Mouse (Mus musculus) ES-E14 (cell line): ENCODE results near the gene Dstyk. TPM values are rescaled to one million over a fixed set of nuclear protein-coding genes. Genes with fewer than 3 reads are reported as not detected.

Experiments used
- DNase-seq: peaks from one replicate; pipeline ENCODE4 v3.0.0-alpha.2; 2013; ENCODE audit warnings: low read depth, low spot score
- H3K27ac ChIP-seq: 2 replicates; pipeline ENCODE4 v1.5.1; 2012; ENCODE audit warnings: low read depth, mild to moderate bottlenecking, low read length, moderate library complexity, mixed read lengths; ENCODE audit not compliant: poor library complexity, insufficient read depth, severe bottlenecking
- H3K36me3 ChIP-seq: 2 replicates; pipeline ENCODE4 v1.6.1; 2012; ENCODE audit warnings: mild to moderate bottlenecking, low read length, moderate library complexity, mixed read lengths; ENCODE audit not compliant: control insufficient read depth, poor library complexity, insufficient read depth, severe bottlenecking
- H3K4me1 ChIP-seq, 2 experiments: fragments of 150-350 bp in 1 of 2; sonication (generic) in 1 of 2; 2 replicates each; pipeline ENCODE4 v1.6.1; 2012; ENCODE audit warnings: low read length in 2 of 2, mild to moderate bottlenecking in 1 of 2, mixed read lengths in 1 of 2; ENCODE audit not compliant: control insufficient read depth in 2 of 2, insufficient read depth in 2 of 2, poor library complexity in 1 of 2
- H3K4me3 ChIP-seq, 2 experiments: fragments of 150-350 bp in 1 of 2; sonication (generic) in 1 of 2; 2 replicates each; pipeline ENCODE4 v1.5.1; 2012; ENCODE audit warnings: low read length in 2 of 2, low read depth in 1 of 2, mild to moderate bottlenecking in 1 of 2, mixed read lengths in 1 of 2; ENCODE audit not compliant: insufficient read depth in 1 of 2, poor library complexity in 1 of 2, severe bottlenecking in 1 of 2
- H3K9ac ChIP-seq: 2 replicates; pipeline ENCODE4 v1.6.1; 2012; ENCODE audit warnings: low read depth, mild to moderate bottlenecking, low read length, mixed read lengths; ENCODE audit not compliant: poor library complexity, insufficient read depth, severe bottlenecking
- H3K9me3 ChIP-seq: fragments of 150-350 bp; sonication (generic); 2 replicates; pipeline ENCODE4 v1.6.1; 2012; ENCODE audit warnings: low read depth, mild to moderate bottlenecking, low read length; ENCODE audit not compliant: control insufficient read depth, insufficient read depth
- CHD2 ChIP-seq: IDR thresholded peaks from 2 replicates; pipeline ENCODE4 v1.6.1; 2014; ENCODE audit warnings: mild to moderate bottlenecking, low read depth, low read length, inconsistent platforms
- HCFC1 ChIP-seq: IDR thresholded peaks from 2 replicates; pipeline ENCODE4 v1.6.1; 2012; ENCODE audit warnings: low read length, inconsistent platforms, borderline replicate concordance; ENCODE audit not compliant: insufficient read depth
- MAFK ChIP-seq: IDR thresholded peaks from 2 replicates; pipeline ENCODE4 v1.6.1; 2014; ENCODE audit warnings: mild to moderate bottlenecking, low read depth, low read length, inconsistent platforms; ENCODE audit not compliant: insufficient read depth
- ZC3H11A ChIP-seq: IDR thresholded peaks from 2 replicates; pipeline ENCODE4 v1.6.1; 2012; ENCODE audit warnings: low read depth, mild to moderate bottlenecking, inconsistent platforms, low read length, borderline replicate concordance
- ZNF384 ChIP-seq: IDR thresholded peaks from 2 replicates; pipeline ENCODE4 v1.6.1; 2012; ENCODE audit warnings: low read depth, low read length, inconsistent platforms
- in situ Hi-C, 2 experiments: fragments of 600-800 bp; cut with MboI; formaldehyde crosslinking; loops; one replicate each; pipeline ENCODE4 v1.15.1; 2025; ENCODE audit warnings: low sequenced_read_pairs in 2 of 2, inconsistent platforms in 1 of 2; ENCODE audit not compliant: unreplicated experiment in 2 of 2
- total RNA-seq: library from RNA; depleted of rRNA; stranded (reverse); fragments of 300-350 nt; gene quantifications from 2 replicates; pipeline ENCODE4 v1.2.3, GENCODE M21; 2012

Gene Dstyk
- total RNA-seq, 1 experiment: 6.5 TPM

GRCm38 (mm10) chr1:132481619-132482018 is 64.3 kb downstream of the Dstyk start:
- Histone ChIP-seq H3K27ac (no peak overlapping the region), H3K9me3 (no peaks in the 10 kb centered on the region), H3K9ac (no peak overlapping the region), H3K4me3 (no peak overlapping the region), H3K4me1 (peaks cover 4% of the 10 kb centered on the region in 2 experiments; a peak in 2 of 4 replicates), H3K36me3 (peaks cover 6% of the 10 kb centered on the region)
- no peak for DNase-seq
- TF ChIP-seq MAFK (no peak), ZNF384 (no peak), ZC3H11A (no peak), CHD2 (no peak)
- in situ Hi-C loops: no loop called here

GRCm38 (mm10) chr1:132483234-132483633 is 65.9 kb downstream of the Dstyk start:
- Histone ChIP-seq H3K4me3 (no peak overlapping the region), H3K9me3 (no peaks in the 10 kb centered on the region), H3K9ac (no peak overlapping the region), H3K36me3 (peaks cover 8% of the 10 kb centered on the region), H3K4me1 (peaks cover 4% of the 10 kb centered on the region in 2 experiments; a peak in 2 of 4 replicates), H3K27ac (no peak overlapping the region)
- in situ Hi-C loops: no loop called here
- TF ChIP-seq CHD2: no peak
- no peak for TF ChIP-seq ZC3H11A
- no peak for TF ChIP-seq ZNF384
- TF ChIP-seq MAFK: no peak
- TF ChIP-seq HCFC1: no peak
- DNase-seq: no peak

- H3K27ac ChIP-seq: no peak overlapping the region
- in situ Hi-C loops: no loop called here
- DNase-seq: no peak
- no peak overlapping the region for H3K4me3 ChIP-seq
- no peaks in the 10 kb centered on the region for H3K9me3 ChIP-seq
- H3K36me3 ChIP-seq: peaks cover 8% of the 10 kb centered on the region
- TF ChIP-seq ZNF384 (no peak), HCFC1 (no peak), ZC3H11A (no peak), CHD2 (no peak), MAFK (no peak)
- H3K9ac ChIP-seq: no peak overlapping the region
- H3K4me1 ChIP-seq: peaks cover 3 to 4% of the 10 kb centered on the region in 2 experiments; a peak in 2 of 4 replicates
Measured at GRCm38 (mm10) chr1:132483759-132484158, 66.4 kb downstream of the Dstyk start.

- in situ Hi-C loops: no loop called here
- Histone ChIP-seq H3K36me3 (peaks cover 33% of the 10 kb centered on the region), H3K4me1 (no peaks in the 10 kb centered on the region), H3K4me3 (no peak overlapping the region), H3K9ac (no peak overlapping the region), H3K9me3 (no peaks in the 10 kb centered on the region), H3K27ac (no peak overlapping the region)
- no peak for DNase-seq
- TF ChIP-seq HCFC1 (no peak), CHD2 (no peak), ZC3H11A (no peak), MAFK (no peak)
Measured at GRCm38 (mm10) chr1:132500535-132500934, 83.2 kb downstream of the Dstyk start.

GRCm38 (mm10) chr1:132505155-132505554 is 87.8 kb downstream of the Dstyk start:
- no peak overlapping the region for H3K9ac ChIP-seq
- in situ Hi-C loops: no loop called here

More at GRCm38 (mm10) chr1:132505155-132505554, 87.8 kb downstream of the Dstyk start:
- DNase-seq: no peak
- no peaks in the 10 kb centered on the region for H3K9me3 ChIP-seq
- H3K4me1 ChIP-seq: no peaks in the 10 kb centered on the region
- peaks cover 42% of the 10 kb centered on the region for H3K36me3 ChIP-seq
- no peak for TF ChIP-seq CHD2
- TF ChIP-seq HCFC1: no peak
- TF ChIP-seq ZC3H11A: no peak
- no peak overlapping the region for H3K4me3 ChIP-seq
- no peak overlapping the region for H3K27ac ChIP-seq
